Mouse (Mus musculus) lung, adult 2 months (tissue): Measurements from ENCODE around the gene Gm4553. TPM values are rescaled to one million over a fixed set of nuclear protein-coding genes. Genes with fewer than 3 reads are reported as not detected.
"Not testable (repeated sequence)": the region's sequence is repeated elsewhere in the genome, so short reads cannot be mapped to it uniquely, and the experiment has no call there.

Experiments
- DNase-seq: peaks from one replicate; pipeline ENCODE4 v3.0.0; 2022
- H3K4me1 ChIP-seq: fragments of 200-500 bp; 2 replicates; pipeline ENCODE4 v1.6.1; 2011; ENCODE audit warnings: low read length; ENCODE audit not compliant: control insufficient read depth, insufficient read depth
- H3K4me3 ChIP-seq: fragments of 200-500 bp; replicated peaks from 2 replicates; pipeline ENCODE3; 2011; ENCODE audit warnings: low read depth, mild to moderate bottlenecking, control low read depth, low read length; ENCODE audit errors: extremely low read depth
- CTCF ChIP-seq: fragments of 200-500 bp; IDR thresholded peaks from 2 replicates; pipeline ENCODE4 v1.5.1; 2011; ENCODE audit warnings: mild to moderate bottlenecking, low read length, control low read depth; ENCODE audit not compliant: insufficient read depth
- POLR2A ChIP-seq: fragments of 200-500 bp; IDR thresholded peaks from 2 replicates; pipeline ENCODE4 v1.6.1; 2011; ENCODE audit warnings: low read depth, mild to moderate bottlenecking, control low read depth, low read length, borderline replicate concordance; ENCODE audit errors: extremely low read depth
- WGBS: fragments of 180-500 bp; shearing (Covaris S2); methylation state at CpG from one replicate; pipeline ENCODE4 v1.1.7; 2018; 5-methylcytosine and 5-hydroxymethylcytosine counted together
- polyA plus RNA-seq: library from polyadenylated mRNA; depleted of rRNA; stranded (reverse); fragments of >200 nt; gene quantifications from 2 replicates; pipeline ENCODE4 v1.2.3, GENCODE M21; 2012

Gm4553 gene
- polyA plus RNA-seq, 1 experiment, result not detected

DNA sequence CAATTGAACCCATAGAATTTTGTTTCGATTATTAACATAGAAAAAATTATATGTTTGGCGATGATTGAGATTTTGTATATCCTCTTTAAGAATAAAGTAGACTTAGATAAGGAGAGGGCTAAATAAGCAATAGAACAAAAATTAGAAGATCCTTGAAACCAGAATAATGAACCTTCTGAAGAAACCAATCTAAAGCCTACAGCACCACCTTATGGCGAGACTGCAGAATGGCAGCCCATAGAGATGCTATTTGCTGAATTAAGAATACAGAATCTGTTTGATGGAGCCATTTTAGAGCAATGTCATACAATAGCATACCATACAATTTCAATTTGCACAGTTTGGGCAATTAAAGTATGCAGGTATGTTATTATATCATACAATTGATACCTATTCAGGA is 4.3 kb upstream of the Gm4553 start:
- H3K4me3 ChIP-seq, result no peak overlapping the region
- TF ChIP-seq CTCF (0 out of 2 replicates have a peak, but pooled peaks have one; percentile 6), POLR2A (no peak)
- WGBS, result 46% methylated on average over 3 of the region's 3 CpGs
- DNase-seq, result no peak
- no peaks in the 10 kb centered on the region for H3K4me1 ChIP-seq

- no peak for DNase-seq
- Histone ChIP-seq H3K4me1 (no peaks in the 10 kb centered on the region), H3K4me3 (no peak overlapping the region)
- WGBS, result 87% methylated on average over 3 of the region's 3 CpGs
- no peak for TF ChIP-seq CTCF
- TF ChIP-seq POLR2A, result no peak
Measured at GRCm38 (mm10) chr7:142159366-142159765, 6.2 kb downstream of the Gm4553 start.

GRCm38 (mm10) chr7:142157013-142157412 is 8.5 kb downstream of the Gm4553 start, which contains the start of gene Gm29735:
Gene Gm29735 (minus strand): TSS chr7:142157113.
- 21% methylated on average over 2 of the region's 2 CpGs for whole genome bisulfite sequencing
- not testable (repeated sequence) for H3K4me3 ChIP-seq, DNase-seq, H3K4me1 ChIP-seq

DNA sequence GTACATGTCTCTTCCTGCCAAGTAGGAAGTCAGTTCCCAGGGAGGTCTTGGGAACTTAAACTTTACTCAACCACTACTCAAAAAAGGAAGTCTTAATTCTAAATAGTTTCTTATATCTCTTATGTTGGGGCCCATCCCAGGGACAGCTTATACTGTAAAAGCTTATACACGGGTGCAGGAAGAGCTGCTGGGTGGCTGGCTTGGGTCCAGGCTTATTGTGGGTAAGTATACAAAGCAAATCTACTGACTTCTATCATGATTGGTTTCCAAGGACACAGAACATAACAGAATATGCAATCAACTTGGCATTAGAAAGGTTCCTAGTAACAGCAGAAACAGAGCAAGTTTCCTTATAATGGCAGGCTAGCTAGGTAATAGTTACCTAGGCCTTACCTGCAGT is 10.2 kb downstream of the Gm4553 start:
- TF ChIP-seq CTCF, result no peak
- no peak for TF ChIP-seq POLR2A
- WGBS, result 14% methylated on average over 1 of the region's 1 CpGs
- no peak for DNase-seq
- Histone ChIP-seq H3K4me3 (no peak overlapping the region), H3K4me1 (no peaks in the 10 kb centered on the region)

GRCm38 (mm10) chr7:142152191-142152590 is 13.3 kb downstream of the Gm4553 start:
- 78% methylated on average over 4 of the region's 4 CpGs for WGBS
- no peak for TF ChIP-seq POLR2A
- no peak for TF ChIP-seq CTCF
- no peak for DNase-seq
- Histone ChIP-seq H3K4me1 (no peaks in the 10 kb centered on the region), H3K4me3 (no peak overlapping the region)

DNA sequence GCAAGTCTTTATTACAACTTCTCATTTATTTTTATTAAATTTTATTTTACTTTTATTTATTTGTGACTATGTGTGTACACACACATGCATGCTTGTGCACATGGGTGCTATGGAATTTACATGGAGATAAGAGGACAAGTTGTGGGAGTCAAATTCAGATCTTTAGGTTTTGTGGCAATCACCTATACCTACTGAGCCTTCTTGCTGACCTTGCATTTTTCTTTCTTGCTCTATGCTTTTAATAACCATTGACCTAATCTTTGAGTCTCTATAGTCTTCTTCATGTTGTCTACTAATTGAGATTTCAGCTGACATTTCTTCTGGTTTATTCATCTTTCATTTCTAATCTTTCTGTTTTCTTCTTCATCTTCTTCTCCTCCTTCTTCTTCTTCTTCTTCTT is 16.9 kb downstream of the Gm4553 start:
- no peak for DNase-seq
- Histone ChIP-seq H3K4me3 (no peak overlapping the region), H3K4me1 (no peaks in the 10 kb centered on the region)
- no peak for TF ChIP-seq CTCF
- no peak for TF ChIP-seq POLR2A

- DNase-seq, result peak; percentile 20
- TF ChIP-seq CTCF (0 out of 2 replicates have a peak, but pooled peaks have one; percentile 8), POLR2A (no peak)
- no peak overlapping the region for H3K4me3 ChIP-seq
- H3K4me1 ChIP-seq, result no peaks in the 10 kb centered on the region
- WGBS, result 0% methylated on average over 1 of the region's 1 CpGs
Measured at GRCm38 (mm10) chr7:142146033-142146432, 19.5 kb downstream of the Gm4553 start.

GRCm38 (mm10) chr7:142145413-142145940 is 20.1 kb downstream of the Gm4553 start:
- H3K4me1 ChIP-seq, result no peaks in the 10 kb centered on the region
- no peak overlapping the region for H3K4me3 ChIP-seq
- DNase-seq, result no peak
- 46% methylated on average over 4 of the region's 4 CpGs for WGBS
- TF ChIP-seq CTCF, result no peak
- no peak for TF ChIP-seq POLR2A

DNA sequence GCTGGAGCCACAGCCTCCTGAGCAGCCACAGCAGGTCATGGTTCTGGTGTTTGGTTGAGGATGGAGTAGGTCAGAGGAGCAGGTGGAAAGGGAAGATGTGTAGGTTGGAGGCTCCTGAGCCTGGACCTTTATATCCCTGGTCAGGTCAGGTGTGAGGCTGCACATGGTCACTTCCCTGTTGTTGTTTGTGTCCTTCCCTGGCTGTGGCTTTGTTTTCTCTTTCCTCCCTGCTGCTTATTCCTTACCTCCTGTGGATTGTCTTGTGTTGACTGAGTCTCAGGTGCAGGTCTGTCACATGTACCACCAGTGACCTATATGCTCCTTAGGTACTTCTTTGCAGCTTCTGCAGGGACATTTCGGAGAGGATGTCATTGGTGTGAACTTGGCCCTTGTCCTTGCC is 21.0 kb downstream of the Gm4553 start, which contains the start of gene Gm45337:
Gene Gm45337, minus strand, starts transcription at position 101 of the 400 bp plus-strand sequence.
- DNase-seq, result no peak
- TF ChIP-seq CTCF (no peak), POLR2A (no peak)
- H3K4me1 ChIP-seq, result no peaks in the 10 kb centered on the region
- WGBS, result 53% methylated on average over 1 of the region's 1 CpGs
- H3K4me3 ChIP-seq, result no peak within 1 kb of the TSS

- WGBS, result 24% methylated on average over 1 of the region's 1 CpGs
- DNase-seq, H3K4me1 ChIP-seq, H3K4me3 ChIP-seq: not testable (repeated sequence)
Measured at GRCm38 (mm10) chr7:142143506-142144010, 22.0 kb downstream of the Gm4553 start.
